Mouse (Mus musculus) myocyte (in vitro differentiated cells): ENCODE measurements around the gene Npl. TPM values are rescaled to one million over a fixed set of nuclear protein-coding genes. Genes with fewer than 3 reads are reported as not detected.
A peak's percentile ranks its signal among the peaks of the same experiment; 100 is the strongest.

Experiments
- H3K27me3 ChIP-seq: one replicate; pipeline ENCODE4 v1.6.1; 2011; ENCODE audit not compliant: control insufficient read depth, insufficient read depth, insufficient read length
- H3K36me3 ChIP-seq: one replicate; pipeline ENCODE4 v1.6.1; 2011; ENCODE audit not compliant: control insufficient read depth, insufficient read depth
- H3K4me2 ChIP-seq: one replicate; pipeline ENCODE4 v1.6.1; 2011; ENCODE audit warnings: low read depth, control low read depth
- H3K4me3 ChIP-seq: one replicate; pipeline ENCODE4 v1.5.1; 2011; ENCODE audit warnings: mild to moderate bottlenecking, control low read depth, moderate library complexity
- H3K79me2 ChIP-seq: one replicate; pipeline ENCODE4 v1.6.1; 2011; ENCODE audit not compliant: control insufficient read depth, insufficient read depth
- H3ac ChIP-seq: one replicate; pipeline ENCODE4 v1.6.1; 2011; ENCODE audit not compliant: control insufficient read depth, insufficient read length
- CEBPB ChIP-seq: IDR thresholded peaks from 2 replicates; pipeline ENCODE4 v1.6.1; 2011; ENCODE audit warnings: mild to moderate bottlenecking, moderate library complexity; ENCODE audit not compliant: poor library complexity, insufficient read depth, severe bottlenecking
- E2F4 ChIP-seq: IDR thresholded peaks from one replicate; pipeline ENCODE4 v1.6.1; 2011; ENCODE audit warnings: mild to moderate bottlenecking, control low read depth, moderate library complexity; ENCODE audit not compliant: insufficient read depth
- MAX ChIP-seq: IDR thresholded peaks from one replicate; pipeline ENCODE4 v1.6.1; 2011; ENCODE audit warnings: low read depth, mild to moderate bottlenecking, control low read depth
- MYOD1 ChIP-seq, 3 experiments: IDR thresholded peaks; one replicate each; pipeline ENCODE4 v1.6.1; 2011; ENCODE audit warnings: control low read depth in 2 of 3, low read depth in 2 of 3, mild to moderate bottlenecking in 2 of 3, moderate library complexity in 1 of 3; ENCODE audit not compliant: insufficient read length in 2 of 3, control insufficient read depth in 1 of 3
- MYOG ChIP-seq, 3 experiments: IDR thresholded peaks; one replicate each; pipeline ENCODE4 v1.6.1; 2011; ENCODE audit warnings: control low read depth in 2 of 3, low read depth in 2 of 3, mild to moderate bottlenecking in 2 of 3; ENCODE audit not compliant: insufficient read length in 2 of 3, control insufficient read depth in 1 of 3, insufficient read depth in 1 of 3
- POLR2A ChIP-seq: IDR thresholded peaks from one replicate; pipeline ENCODE4 v1.6.1; 2011; ENCODE audit warnings: low read depth, mild to moderate bottlenecking, control low read depth, moderate library complexity; ENCODE audit not compliant: insufficient read length
- POLR2AphosphoS2 ChIP-seq: IDR thresholded peaks from one replicate; pipeline ENCODE4 v1.6.1; 2011; ENCODE audit warnings: low read depth, control low read depth; ENCODE audit not compliant: insufficient read length
- REST ChIP-seq: IDR thresholded peaks from one replicate; pipeline ENCODE4 v1.6.1; 2011; ENCODE audit warnings: mild to moderate bottlenecking, control low read depth, moderate library complexity; ENCODE audit not compliant: insufficient read depth, insufficient read length
- SRF ChIP-seq: IDR thresholded peaks from one replicate; pipeline ENCODE4 v1.6.1; 2011; ENCODE audit warnings: low read depth; ENCODE audit not compliant: control insufficient read depth, insufficient read length
- TCF12 ChIP-seq: IDR thresholded peaks from one replicate; pipeline ENCODE4 v1.6.1; 2011; ENCODE audit warnings: mild to moderate bottlenecking, control low read depth; ENCODE audit not compliant: poor library complexity, insufficient read depth, severe bottlenecking
- TCF3 ChIP-seq: IDR thresholded peaks from one replicate; pipeline ENCODE4 v1.6.1; 2011; ENCODE audit warnings: low read depth, control low read depth; ENCODE audit not compliant: insufficient read length
- USF1 ChIP-seq: IDR thresholded peaks from one replicate; pipeline ENCODE4 v1.6.1; 2011; ENCODE audit warnings: low read depth, mild to moderate bottlenecking, control low read depth, moderate library complexity
- polyA plus RNA-seq: library from polyadenylated mRNA; unstranded; fragments of >200 nt; fragmentation: generic; extraction: Trizol; gene quantifications from one replicate; pipeline ENCODE4 v1.2.1, GENCODE M21; 2012; ENCODE audit warnings: missing spikeins

Npl gene
- polyA plus RNA-seq, 1 experiment = 0.37 TPM

- Histone ChIP-seq H3ac (no peak overlapping the region), H3K79me2 (no peaks in the 10 kb centered on the region), H3K4me3 (no peak overlapping the region), H3K36me3 (no peaks in the 10 kb centered on the region), H3K4me2 (no peak overlapping the region), H3K27me3 (no peaks in the 10 kb centered on the region)
- peak; percentile 50 for TF ChIP-seq USF1
- TF ChIP-seq CEBPB = no peak
- no peak for TF ChIP-seq MYOD1 (IDR thresholded peaks at IDR 0.05; ENCODE audit: control insufficient read depth in 1 of 3, insufficient read length in 2 of 3, low read depth in 2 of 3)
- TF ChIP-seq POLR2A = no peak
Observed at GRCm38 (mm10) chr1:153493338-153493737, 56.5 kb downstream of the Npl start.

DNA sequence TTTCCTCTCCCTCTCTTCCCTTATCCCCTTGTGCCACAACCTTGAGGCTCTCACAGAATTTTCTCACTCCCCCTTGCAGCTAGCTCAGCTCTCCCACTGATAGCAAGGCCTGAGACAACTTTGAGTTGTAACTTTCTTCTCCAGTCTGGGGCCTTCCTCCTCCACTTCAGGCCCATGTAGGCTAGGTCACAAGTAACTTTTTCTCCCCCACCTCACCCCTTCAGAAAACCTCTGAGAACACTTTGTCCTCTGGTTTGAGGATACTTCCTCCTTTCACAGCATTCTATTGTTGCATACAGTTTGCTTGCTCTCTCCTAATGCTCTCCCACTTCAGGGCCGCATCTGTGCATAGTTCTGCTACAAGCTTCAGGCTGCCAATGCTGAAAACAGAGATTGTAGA is 58.0 kb downstream of the Npl start:
- H3K36me3 ChIP-seq = no peaks in the 10 kb centered on the region
- peaks cover 7% of the 10 kb centered on the region for H3K79me2 ChIP-seq
- no peak overlapping the region for H3K4me3 ChIP-seq
- TF ChIP-seq E2F4 (no peak), SRF (no peak), POLR2A (no peak), TCF12 (no peak), MYOD1 (IDR thresholded peaks at IDR 0.05; ENCODE audit: control insufficient read depth in 1 of 3, insufficient read length in 2 of 3, low read depth in 2 of 3) (no peak), USF1 (no peak), MAX (no peak), CEBPB (no peak), REST (no peak), TCF3 (no peak), MYOG (IDR thresholded peaks at IDR 0.05; ENCODE audit: control insufficient read depth in 1 of 3, insufficient read depth in 1 of 3, insufficient read length in 2 of 3, low read depth in 2 of 3) (no peak)
- H3K27me3 ChIP-seq = no peaks in the 10 kb centered on the region
- no peak overlapping the region for H3ac ChIP-seq
- no peak overlapping the region for H3K4me2 ChIP-seq

DNA sequence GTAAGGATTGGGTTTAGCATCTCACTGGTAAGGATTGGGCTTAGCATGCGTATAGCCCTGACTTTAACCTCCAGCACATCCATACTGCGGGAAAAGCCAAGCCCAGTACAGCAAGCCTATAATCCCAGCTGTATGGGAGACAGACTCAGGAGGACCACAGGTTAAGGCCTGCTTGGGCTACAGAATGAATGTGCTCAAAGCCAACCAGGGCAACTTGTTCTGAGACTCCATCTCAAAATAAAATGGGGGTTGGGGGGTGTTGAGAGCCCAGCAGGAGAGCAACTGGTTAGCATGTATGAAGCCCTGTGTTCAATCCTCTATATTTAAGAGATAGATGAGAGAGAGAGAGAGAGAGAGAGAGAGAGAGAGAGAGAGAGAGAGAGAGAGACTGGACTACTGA is 58.5 kb downstream of the Npl start:
- Histone ChIP-seq H3K4me2 (no peak overlapping the region), H3K36me3 (no peaks in the 10 kb centered on the region), H3K79me2 (peaks cover 12% of the 10 kb centered on the region), H3K4me3 (no peak overlapping the region), H3K27me3 (no peaks in the 10 kb centered on the region), H3ac (no peak overlapping the region)
- TF ChIP-seq REST = no peak
- no peak for TF ChIP-seq SRF
- TF ChIP-seq POLR2A = no peak
- TF ChIP-seq USF1 = no peak
- TF ChIP-seq TCF12 = no peak
- no peak for TF ChIP-seq TCF3
- TF ChIP-seq POLR2AphosphoS2 = no peak
- TF ChIP-seq MYOD1 (IDR thresholded peaks at IDR 0.05; ENCODE audit: control insufficient read depth in 1 of 3, insufficient read length in 2 of 3, low read depth in 2 of 3) = no peak
- no peak for TF ChIP-seq E2F4
- no peak for TF ChIP-seq MYOG (IDR thresholded peaks at IDR 0.05; ENCODE audit: control insufficient read depth in 1 of 3, insufficient read depth in 1 of 3, insufficient read length in 2 of 3, low read depth in 2 of 3)
- no peak for TF ChIP-seq MAX
- TF ChIP-seq CEBPB = no peak

DNA sequence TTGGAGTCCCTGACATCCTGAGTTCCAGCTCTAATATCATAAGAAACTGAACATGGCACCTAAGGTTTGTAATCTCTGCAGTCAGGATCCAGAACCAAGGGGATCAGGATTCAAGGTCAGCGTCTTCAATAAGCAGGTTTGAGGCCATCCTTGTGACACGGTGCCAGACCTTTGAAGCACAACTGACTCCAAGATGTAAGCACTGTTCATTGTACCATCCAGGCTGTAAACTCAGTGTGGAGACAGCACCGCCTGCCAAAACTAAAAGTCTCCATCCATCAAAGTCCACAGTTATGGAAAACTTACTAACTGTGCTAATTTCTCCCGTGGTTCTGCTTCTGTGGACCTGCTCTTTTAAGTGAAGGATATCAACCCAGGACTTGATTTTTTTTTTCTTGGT is 59.9 kb downstream of the Npl start:
- peaks cover 25% of the 10 kb centered on the region for H3K79me2 ChIP-seq
- H3K4me3 ChIP-seq = no peak overlapping the region
- H3ac ChIP-seq = no peak overlapping the region
- H3K27me3 ChIP-seq = no peaks in the 10 kb centered on the region
- H3K4me2 ChIP-seq = no peak overlapping the region
- no peaks in the 10 kb centered on the region for H3K36me3 ChIP-seq
- TF ChIP-seq TCF12 (no peak), USF1 (no peak), E2F4 (no peak), MAX (no peak), REST (no peak), SRF (no peak)

DNA sequence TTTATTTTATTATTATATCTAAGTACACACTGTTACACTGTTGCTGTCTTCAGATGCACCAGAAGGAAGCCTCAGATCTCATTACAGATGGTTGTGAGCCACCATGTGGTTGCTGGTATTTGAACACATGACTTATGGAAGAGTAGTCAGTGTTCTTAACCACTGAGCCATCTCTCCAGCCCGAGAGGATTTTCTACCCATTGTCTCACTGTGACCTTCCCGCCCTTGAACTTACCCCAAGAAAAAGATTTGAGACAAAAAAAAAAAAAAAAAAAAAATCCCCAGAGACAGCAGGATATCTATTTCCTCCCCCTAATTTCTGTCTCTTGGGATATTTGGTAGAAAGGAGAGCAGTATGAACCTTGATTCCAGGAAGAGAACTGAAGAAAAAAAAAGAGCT is 60.3 kb downstream of the Npl start:
- Histone ChIP-seq H3K36me3 (no peaks in the 10 kb centered on the region), H3K79me2 (peaks cover 30% of the 10 kb centered on the region), H3K4me2 (no peak overlapping the region), H3K4me3 (no peak overlapping the region), H3ac (no peak overlapping the region), H3K27me3 (no peaks in the 10 kb centered on the region)
- TF ChIP-seq E2F4 = no peak
- no peak for TF ChIP-seq CEBPB
- TF ChIP-seq REST = no peak
- TF ChIP-seq MYOD1 (IDR thresholded peaks at IDR 0.05; ENCODE audit: control insufficient read depth in 1 of 3, insufficient read length in 2 of 3, low read depth in 2 of 3) = no peak
- no peak for TF ChIP-seq MAX
- no peak for TF ChIP-seq MYOG (IDR thresholded peaks at IDR 0.05; ENCODE audit: control insufficient read depth in 1 of 3, insufficient read depth in 1 of 3, insufficient read length in 2 of 3, low read depth in 2 of 3)
- TF ChIP-seq POLR2AphosphoS2 = no peak
- TF ChIP-seq TCF12 = no peak
- TF ChIP-seq TCF3 = no peak
- TF ChIP-seq SRF = no peak
- TF ChIP-seq POLR2A = no peak
